Mouse (Mus musculus) mouse trophoblast stem cell (cell line): ENCODE results near the gene Gapvd1.
"Not testable (repeated sequence)": the region's sequence is repeated elsewhere in the genome, so short reads cannot be mapped to it uniquely, and the experiment has no call there.

Source experiments
- in situ Hi-C, 2 experiments: fragments of 300-500 bp; cut with MseI, MboI; formaldehyde crosslinking; loops; 2 replicates in 1 of 2; 3 replicates in 1 of 2; pipeline ENCODE4 v1.15.1; 2025

Gapvd1 gene

DNA sequence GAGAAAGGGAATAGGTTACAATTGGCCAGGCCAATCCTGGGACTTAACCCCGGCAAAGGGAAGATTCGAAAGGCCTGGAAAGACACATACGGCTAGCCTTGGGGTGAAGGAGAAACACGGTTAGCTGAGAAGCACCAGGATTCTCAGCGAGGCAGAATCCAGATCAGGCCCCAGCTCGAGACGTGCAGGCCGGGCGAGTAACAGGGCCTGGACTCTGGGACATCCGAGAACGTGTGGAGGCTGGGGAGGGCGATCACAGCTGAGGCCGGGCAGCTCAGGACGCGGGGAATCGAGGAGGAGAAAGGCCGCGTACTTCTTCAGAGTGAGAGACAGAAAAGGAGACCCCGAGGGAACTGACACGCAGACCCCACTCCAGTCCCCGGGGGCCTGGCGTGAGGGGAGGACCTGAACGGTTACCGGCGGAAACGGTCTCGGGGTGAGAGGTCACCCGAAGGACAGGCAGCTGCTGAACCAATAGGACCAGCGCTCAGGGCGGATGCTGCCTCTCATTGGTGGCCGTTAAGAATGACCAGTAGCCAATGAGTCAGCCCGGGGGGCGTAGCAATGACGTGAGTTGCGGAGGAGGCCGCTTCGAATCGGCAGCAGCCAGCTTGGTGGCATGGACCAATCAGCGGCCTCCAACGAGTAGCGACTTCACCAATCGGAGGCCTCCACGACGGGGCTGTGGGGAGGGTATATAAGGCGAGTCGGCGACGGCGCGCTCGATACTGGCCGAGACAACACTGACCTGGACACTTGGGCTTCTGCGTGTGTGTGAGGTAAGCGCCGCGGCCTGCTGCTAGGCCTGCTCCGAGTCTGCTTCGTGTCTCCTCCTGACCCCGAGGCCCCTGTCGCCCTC is 16.6 kb upstream of the Gapvd1 start, which contains the start of gene Hspa5:
Gene Hspa5 (plus strand): TSS at position 603 of the 859 bp plus-strand sequence.
- in situ Hi-C loops: no loop called here

DNA sequence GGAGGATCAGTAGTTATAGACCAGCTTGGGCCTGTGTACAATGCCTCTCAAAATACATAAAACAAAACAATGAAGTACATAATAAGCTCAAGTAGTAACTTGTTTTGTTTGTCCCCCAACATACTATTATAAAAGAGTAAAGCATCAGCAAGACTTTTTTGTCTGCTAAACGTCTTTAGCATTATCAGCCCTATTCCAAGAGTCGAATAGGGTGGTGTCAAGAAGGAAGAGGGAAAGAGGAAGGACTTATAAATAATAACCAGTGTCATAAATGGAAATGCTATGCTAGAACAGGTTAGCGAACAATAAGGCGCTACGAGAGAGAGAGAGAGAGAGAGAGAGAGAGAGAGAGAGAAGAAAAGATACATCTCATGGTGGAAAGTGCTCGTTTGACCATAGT is 15.9 kb upstream of the Gapvd1 start:
- in situ Hi-C loops: no loop called here

DNA sequence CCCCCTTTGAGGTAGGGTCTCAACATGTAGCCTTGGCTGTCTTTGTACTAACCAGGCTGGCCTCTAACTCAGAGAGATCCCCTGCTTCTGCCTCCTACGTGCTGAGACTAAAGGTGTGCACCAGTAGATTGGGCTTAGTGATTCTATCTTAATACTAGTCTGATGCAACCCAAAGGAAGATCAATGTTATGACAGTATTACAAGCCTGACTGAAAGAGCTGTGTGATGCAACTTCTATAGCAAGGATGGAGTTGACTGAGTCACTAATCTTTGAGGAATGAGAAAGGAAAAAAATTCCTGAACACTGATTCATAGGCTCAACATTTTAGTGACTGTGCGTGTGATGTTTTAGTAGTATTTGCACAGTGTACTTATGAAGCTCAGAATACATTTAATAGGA is 15.0 kb upstream of the Gapvd1 start:
- in situ Hi-C loops: no loop called here

DNA sequence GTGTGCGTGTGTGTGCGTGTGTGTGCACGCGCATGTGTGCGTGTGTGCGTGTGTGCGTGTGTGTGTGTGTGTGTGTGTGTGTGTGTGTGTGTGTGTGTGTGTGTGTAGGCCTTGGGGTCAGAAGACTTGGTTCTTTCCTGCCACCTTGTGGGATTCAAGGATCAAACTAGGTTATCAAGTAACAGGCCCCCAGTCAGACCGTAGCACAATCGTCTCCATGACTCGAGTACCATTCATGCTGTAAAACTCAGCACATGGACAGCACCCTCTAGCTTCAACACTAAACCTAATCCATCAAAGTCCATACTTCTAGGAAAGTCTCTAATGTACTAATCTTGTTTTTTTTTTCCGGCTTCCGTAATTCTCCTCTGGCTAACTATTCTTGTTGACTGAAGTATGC is 9.8 kb upstream of the Gapvd1 start:
- in situ Hi-C loops: no loop called here

DNA sequence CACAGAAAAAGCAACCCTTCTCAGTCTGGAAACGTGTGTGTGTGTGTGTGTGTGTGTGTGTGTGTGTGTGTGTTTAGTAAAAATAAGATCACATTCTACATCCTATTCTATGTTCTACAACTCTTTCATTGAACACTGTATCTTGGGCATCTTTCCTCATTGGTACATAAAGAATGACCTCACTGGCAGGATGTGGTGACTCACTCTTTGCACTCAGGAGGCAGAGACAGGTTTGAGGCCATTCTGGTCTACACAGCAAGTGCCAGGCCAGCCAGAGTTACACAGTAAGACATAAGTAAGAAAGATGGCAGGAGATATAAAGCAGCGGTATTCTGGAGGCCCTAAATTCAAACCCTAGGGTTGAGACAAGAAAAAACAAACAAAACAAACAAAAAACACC is 7.8 kb upstream of the Gapvd1 start:
- in situ Hi-C loops: no loop called here

DNA sequence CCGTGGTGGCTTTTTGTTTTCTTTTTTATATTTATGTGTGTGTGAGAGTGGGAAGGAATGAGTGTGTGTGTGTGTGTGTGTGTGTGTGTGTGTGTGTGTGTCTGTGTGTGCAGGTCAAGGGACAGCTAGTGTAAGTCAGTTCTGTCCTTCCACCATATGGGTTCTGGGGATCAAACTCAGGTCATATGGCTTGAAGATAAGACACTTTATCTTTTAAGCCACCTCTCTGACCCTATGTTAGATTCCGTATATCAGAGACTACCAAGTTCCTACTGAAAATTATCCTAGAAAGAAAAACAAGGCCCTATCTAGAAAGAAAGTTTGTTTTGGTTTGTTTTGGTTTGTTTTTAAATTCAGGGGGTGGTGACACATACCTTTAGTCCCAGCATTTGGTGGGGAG is 7.1 kb upstream of the Gapvd1 start:
- in situ Hi-C loops: no loop called here

DNA sequence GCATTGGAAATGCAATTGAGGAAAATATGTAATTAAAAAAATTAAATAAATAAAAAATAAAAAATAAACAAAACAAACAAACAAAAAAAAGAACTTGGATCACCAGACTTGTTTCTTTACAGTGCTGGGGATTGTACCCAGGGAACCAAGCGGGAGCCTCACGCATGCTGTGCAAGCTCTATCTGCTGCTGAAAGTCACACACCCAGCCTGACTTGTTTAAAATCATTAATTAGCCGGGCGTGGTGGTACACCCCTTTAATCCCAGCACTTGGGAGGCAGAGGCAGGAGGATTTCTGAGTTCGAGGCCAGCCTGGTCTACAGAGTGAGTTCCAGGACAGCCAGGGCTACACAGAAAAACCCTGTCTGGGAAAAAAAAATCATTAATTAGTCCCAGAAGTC is 6.2 kb upstream of the Gapvd1 start:
- in situ Hi-C loops: not testable (repeated sequence)

DNA sequence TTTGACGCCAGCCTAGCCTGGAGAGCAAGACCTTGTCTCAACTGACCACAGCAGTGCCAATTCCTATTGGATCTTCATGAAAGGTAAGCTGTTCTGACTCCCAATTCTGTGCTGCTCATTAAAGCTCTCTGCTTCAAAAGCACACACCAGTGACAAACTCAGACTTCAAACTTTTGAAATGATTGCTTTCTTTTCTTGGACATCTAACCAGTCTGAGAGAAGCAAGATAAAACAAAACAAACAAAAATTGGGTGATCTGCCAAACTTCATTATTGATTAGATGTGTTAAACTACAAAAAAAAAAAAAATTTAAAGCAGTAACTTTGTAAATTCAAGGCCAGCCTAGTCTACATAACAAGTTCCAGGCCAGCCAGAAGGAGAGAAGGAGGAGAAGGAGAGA is 2.3 kb upstream of the Gapvd1 start:
- in situ Hi-C loops: no loop called here

DNA sequence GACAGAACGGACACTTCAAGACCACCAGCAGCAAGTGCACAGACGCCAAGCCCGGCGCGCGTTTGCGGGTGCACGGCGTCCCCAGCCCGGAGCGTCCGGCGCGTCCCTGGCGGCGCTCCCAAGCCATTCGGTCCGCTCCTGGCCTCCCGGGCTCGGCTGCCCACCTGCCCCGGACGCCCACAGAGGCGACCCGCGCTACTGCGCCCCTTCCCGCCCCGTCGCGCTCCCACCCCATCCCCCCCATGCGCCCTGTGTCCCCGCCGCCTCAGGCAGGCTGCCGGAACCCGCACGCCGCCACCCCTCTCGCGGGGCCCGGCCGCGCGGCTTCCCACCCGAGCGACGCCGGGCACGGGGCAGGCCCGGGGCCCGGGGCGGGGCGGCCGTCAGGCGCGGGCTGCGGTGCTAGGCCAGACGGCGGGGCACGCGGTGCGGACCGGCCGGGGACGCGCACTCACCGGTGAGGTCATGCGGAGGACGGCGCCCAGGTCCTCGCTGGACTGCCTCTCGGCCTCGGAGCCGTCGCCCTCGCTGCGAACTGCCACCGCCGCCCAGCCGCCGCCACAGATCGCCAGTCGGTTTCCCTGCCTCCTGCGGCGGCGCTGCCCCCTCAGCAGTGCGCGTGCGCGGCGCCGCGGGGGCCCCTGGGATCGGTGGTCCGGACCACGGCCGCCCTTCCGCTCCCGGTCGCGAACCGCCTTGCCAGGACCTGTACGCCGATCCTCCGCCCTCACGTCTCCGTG is 1.1 kb downstream of the Gapvd1 start:
- in situ Hi-C loops: no loop called here

DNA sequence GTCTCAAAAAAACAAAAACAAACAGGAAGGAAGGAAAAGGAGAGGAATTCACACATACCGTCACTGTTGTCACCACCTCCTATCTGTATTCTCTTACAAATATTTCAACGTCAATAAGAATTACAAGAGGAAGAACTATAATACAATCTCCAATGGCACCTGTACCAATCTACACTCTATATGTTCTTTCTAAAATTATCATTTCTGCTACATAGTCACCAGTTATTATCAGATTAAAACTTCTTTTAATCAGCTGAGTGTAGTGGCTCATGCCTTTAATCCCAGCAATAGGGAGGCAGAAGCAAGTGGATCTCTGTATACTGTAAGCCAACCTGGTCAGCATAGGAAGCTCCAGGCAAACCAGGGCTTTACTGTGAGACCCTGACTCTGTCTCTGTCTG is 4.8 kb downstream of the Gapvd1 start:
- in situ Hi-C loops: no loop called here

DNA sequence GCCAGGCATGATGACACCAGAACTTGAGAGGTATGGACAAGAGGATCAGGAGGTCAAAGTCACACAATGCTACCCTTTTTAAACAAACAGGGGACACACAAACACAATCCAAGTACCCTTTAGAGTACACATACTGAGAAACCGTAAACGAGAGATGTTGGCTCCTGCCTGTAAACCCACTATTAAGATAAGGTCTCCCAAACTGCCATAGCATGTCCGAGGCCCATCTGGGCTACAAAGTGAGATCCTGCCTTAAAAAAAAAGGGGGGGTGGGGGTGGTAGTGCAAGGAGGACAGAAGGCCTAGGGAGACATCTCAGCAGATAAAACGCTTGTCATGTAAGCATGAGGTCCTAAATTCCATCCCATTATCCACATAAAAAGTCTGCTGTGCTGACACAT is 6.6 kb downstream of the Gapvd1 start:
- in situ Hi-C loops: no loop called here

DNA sequence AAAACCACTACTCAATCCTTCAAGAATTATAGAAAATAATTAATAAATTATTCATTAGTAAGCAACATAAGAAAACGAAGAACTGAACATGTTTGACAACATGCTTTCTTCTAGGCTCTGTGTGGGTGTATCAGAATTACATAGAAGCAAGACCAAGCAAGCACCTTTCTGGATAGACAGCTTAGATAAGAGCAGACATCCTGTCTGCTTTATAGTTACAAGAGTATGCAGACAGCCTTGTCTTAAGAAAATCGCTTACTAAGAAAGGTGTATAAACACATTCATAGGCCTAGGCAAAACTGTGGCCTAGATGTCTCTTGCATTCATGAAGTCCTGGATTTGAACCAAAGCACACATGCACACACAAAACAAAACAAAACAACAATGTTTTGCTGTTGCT is 9.4 kb downstream of the Gapvd1 start:
- in situ Hi-C loops: no loop called here

DNA sequence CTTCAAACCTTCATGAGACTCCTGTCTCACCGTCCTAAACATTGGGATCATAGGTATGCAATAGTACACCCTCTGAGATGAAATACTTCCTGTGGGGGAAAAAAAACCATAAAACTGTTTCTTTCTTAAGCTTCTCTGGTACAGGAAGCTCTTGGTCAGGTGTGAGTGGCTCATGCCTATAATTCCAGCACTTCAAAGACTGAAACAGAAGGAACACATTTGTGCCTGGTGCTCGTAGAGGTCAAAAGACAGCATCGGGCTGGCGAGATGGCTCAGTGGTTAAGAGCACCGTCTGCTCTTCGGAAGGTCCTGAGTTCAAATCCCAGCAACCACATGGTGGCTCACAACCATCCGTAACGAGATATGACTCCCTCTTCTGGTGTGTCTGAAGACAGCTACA is 10.6 kb downstream of the Gapvd1 start:
- in situ Hi-C loops: no loop called here

DNA sequence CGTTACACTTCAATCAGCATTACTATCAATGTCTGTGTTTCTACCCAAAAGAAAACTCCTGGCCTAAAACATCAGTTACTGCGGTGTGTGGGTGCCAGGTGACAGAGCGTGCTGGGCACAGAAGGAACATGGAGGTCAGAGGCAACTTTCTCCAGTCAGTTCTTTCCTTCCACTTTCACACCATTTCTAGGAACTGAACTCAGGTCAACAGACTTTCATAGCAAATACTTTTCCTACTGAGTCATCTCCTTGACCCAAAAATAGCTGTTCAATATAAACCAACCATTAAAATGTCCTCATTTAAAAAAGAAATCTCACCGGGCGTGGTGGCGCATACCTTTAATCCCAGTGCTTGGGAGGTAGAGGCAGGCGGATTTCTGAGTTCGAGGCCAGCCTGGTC is 12.4 kb downstream of the Gapvd1 start:
- in situ Hi-C loops: no loop called here

DNA sequence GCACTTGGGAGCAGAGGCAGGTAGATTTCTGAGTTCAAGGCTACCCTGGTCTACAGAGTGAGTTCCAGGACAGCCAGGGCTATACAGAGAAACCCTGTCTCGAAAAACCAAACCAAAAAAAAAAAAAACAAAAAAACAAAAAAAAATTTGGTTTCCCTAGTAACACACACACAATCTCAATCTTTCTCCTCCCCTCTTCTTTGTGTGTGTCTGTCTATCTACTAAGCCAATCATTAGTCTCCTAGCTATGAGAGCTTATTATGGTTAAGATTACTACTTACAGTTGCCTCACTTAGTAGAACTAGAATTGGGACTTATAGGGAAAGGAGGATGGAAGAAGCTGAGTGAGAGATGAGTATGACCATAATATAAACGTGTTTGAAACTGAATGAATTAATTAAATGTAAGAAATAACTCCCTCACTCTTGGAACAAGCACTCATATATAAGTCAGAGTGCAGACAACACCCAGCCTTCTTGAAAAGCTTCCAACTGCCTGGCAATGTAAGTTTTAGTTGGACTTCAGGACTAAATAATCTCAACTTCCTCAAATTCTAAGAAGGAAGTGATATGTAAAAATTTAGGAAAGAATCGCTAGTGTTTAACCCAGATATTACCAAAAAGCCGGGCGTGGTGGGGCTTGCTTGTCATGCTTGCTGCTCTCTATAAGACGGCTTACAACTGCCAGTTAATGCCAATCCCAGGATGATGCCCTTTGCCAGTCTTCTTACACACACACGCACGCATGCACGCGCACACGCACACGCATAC is 13.5 kb downstream of the Gapvd1 start:
- in situ Hi-C loops: no loop called here

DNA sequence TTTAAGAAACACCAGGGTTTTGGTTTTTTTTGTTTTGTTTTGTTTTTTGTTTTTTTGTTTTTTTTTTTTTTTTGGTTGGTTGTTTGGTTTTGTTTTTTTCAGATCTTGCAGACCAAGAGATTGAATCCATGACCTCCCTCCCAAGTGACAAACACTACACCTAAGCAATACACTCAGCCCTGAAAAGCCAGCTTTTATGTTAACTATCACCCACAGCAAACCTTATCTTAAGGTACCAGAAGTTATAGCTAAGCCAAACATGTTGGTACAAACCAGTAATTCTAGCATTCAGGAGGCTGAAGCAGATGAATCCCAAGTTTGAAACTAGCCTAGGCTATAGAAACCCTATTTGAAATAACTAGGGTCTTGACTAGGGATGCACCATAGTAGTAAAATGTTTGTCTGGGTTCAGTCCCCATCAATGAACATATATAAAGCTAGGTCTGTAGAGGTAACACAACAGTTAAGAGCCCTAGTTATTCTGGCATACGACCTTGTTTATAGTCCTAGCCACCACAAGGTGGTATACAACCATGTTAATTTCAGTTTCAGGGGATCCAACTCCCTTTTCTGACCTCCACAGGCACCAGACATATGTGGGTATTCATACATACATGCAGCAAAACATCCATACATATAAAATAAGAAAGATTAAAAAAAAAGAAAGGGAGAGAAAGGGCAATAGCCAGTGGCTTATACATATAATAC is 15.2 kb downstream of the Gapvd1 start:
- in situ Hi-C loops: no loop called here

DNA sequence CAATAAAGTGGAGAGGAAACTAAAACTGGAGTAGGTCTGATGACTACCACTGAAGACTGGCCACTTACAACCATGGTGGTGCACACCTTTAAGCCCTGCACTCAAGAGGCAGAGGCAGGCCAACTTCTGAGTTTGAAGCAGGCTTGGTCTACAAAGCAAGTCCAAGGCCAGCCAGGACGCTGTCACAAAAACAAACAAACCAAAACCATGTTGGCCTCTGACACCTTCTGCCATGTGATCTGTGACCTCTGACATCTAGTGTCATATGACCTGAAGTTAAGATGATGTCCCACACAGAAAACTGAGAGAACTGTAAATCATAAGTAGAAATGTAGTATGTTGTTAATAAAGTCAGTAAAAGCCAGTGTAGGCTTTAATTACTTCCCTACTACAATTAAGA is 17.1 kb downstream of the Gapvd1 start:
- in situ Hi-C loops: no loop called here

DNA sequence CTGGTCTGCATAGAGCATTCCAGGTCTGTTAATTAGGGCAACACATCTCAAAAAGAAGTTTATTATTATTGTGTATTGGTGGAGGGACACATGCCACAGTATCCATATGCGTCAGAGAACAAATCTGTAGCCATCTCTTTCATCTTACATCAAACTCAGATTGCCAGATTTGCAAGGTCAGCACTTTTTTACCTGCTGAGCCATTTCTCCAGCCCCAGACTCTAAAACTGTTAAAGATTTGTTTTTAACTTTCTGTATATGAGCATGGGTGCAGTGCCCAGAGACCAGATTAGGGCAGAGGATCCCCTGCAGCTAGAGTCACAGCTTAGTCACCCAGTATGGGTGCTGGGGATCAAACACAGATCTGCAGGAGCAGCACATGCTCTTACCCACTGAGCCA is 18.4 kb downstream of the Gapvd1 start:
- in situ Hi-C loops: no loop called here

DNA sequence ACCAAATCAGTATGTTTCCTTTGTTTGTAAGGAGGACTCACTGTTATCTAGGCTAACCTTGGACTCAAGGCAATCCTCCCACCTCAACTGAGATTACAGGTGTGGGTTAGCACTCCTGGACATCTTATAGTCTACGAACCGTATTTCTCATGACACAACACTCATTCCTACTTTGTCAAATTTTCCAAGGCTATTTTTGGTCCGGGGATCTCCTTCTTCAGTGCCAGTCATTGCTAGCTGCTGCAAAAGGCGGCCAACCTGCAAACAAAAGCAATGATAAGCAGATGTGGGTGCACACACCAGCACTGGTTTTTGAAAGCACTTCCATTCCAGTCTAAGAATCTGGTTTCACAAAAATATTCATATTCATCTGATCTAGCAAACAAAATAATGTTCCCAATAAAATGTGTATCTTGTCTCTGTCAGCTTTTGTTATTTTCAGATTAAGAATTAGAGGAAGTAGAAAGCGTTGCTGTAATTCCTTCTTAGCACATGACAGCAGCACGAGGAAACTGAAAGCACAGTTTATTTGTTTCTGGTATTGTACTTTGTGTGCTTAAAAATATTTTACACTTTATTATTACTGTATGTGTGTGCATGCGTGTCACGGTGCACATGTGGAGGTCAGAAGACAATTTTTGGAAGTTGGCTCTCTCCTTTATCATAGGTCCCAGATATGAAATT is 27.8 kb downstream of the Gapvd1 start:
- in situ Hi-C loops: no loop called here

DNA sequence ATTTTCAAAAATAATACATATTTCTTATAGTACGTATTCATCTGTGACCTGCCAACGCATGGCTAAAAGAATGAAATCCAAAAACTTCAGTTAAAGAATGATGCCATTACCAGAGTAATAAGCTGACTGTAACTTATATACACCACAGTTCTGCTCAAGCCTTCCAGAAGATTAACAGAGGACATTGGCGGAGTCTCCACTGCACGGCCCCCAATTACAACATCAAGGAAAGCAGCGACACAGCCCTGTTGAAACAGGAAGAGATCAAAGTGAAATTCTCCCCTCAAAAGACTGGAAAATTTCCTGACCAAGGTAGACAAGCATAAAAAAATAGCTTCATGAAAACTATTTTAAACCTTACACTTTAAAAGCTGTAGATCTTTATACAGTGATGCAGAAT is 29.8 kb downstream of the Gapvd1 start:
- in situ Hi-C loops: no loop called here

DNA sequence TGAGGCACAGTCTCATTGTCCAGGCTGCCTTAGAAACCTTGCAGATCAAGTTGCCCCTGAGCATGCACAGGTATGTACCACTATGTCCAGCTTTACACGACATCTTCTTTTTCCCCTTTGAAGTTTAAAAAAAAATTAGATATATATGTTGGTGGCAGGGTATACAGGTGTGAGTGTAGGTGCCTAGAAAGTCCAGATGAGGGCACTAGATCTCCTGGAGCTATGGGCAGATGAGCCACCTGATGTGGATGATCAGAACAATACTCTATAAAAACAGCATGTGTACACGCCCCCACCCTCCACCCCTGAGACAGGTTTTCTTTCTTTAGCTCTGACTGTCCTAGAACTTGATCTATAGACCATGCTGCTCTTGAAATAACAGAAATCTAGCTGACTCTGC is 36.8 kb downstream of the Gapvd1 start:
- in situ Hi-C loops: no loop called here
